Mouse (Mus musculus) T-helper 17 cell (primary cell): Measurements from ENCODE around the gene Olfr1240.

Experiments
- in situ Hi-C, 2 experiments: fragments of 300-600 bp; cut with MboI, MseI; formaldehyde crosslinking; loops; 1 replicate in 1 of 2; 2 replicates in 1 of 2; pipeline ENCODE4 v1.15.1; 2025; ENCODE audit warnings: high pct_unique_total_duplicates in 2 of 2

Gene Olfr1240

GRCm38 (mm10) chr2:89442900-89443299, at the start of gene Olfr1240:
Gene Olfr1240 (minus strand): TSS chr2:89443000.
- in situ Hi-C loops, result no loop called here

- in situ Hi-C loops, result no loop called here
These were observed 44.2 kb upstream of the Olfr1240 start, which contains the start of gene Olfr1241 for GRCm38 (mm10) chr2:89487026-89487425. Gene Olfr1241 (minus strand): TSS chr2:89487126.

GRCm38 (mm10) chr2:89420307-89420706, 22.5 kb downstream of the Olfr1240 start, which contains the start of gene Olfr1239:
Gene Olfr1239 (minus strand): TSS chr2:89420407.
- in situ Hi-C loops, result no loop called here

- in situ Hi-C loops, result loop anchor here in 1 of 2 experiments (10.0 kb wide), 1 partner anchor 910 kb away; no protein-coding TSS in a partner anchor
These were observed 28.2 kb downstream of the Olfr1240 start for GRCm38 (mm10) chr2:89414557-89414956.

- in situ Hi-C loops, result no loop called here
These were observed 33.2 kb downstream of the Olfr1240 start, which contains the start of gene Olfr1238 for GRCm38 (mm10) chr2:89409576-89409975. Gene Olfr1238 (minus strand): TSS chr2:89409676.

- in situ Hi-C loops, result no loop called here
These were observed 41.9 kb downstream of the Olfr1240 start for GRCm38 (mm10) chr2:89400882-89401281.
